Mouse (Mus musculus) spleen, adult 2 months (tissue): ENCODE measurements around the gene Zbtb17. TPM values are rescaled to one million over a fixed set of nuclear protein-coding genes. Genes with fewer than 3 reads are reported as not detected.

Source experiments
- DNase-seq, 2 experiments: peaks; one replicate each; pipeline versions ENCODE4 v3.0.0 to v3.0.0-alpha.2; 2012 to 2021; ENCODE audit warnings: low spot score in 2 of 2, low read depth in 1 of 2
- H3K27ac ChIP-seq: fragments of 200-500 bp; 2 replicates; pipeline ENCODE4 v1.5.1; 2012; ENCODE audit warnings: low read length, inconsistent platforms; ENCODE audit not compliant: insufficient read depth
- H3K27me3 ChIP-seq: fragments of 200-500 bp; 2 replicates; pipeline ENCODE4 v1.6.1; 2012; ENCODE audit warnings: mild to moderate bottlenecking, moderate library complexity, low read length, inconsistent platforms; ENCODE audit not compliant: control insufficient read depth, insufficient read depth
- H3K36me3 ChIP-seq: fragments of 200-500 bp; 2 replicates; pipeline ENCODE4 v1.6.1; 2012; ENCODE audit warnings: mild to moderate bottlenecking, low read length, inconsistent platforms; ENCODE audit not compliant: control insufficient read depth, insufficient read depth
- H3K4me1 ChIP-seq: fragments of 200-500 bp; 2 replicates; pipeline ENCODE4 v1.6.1; 2011; ENCODE audit warnings: inconsistent platforms; ENCODE audit not compliant: control insufficient read depth, insufficient read depth, insufficient read length
- H3K4me3 ChIP-seq: fragments of 200-500 bp; 2 replicates; pipeline ENCODE4 v1.5.1; 2011; ENCODE audit warnings: mild to moderate bottlenecking, inconsistent platforms; ENCODE audit not compliant: insufficient read depth, insufficient read length; ENCODE audit errors: extremely low read depth
- CTCF ChIP-seq: fragments of 200-500 bp; IDR thresholded peaks from 2 replicates; pipeline ENCODE4 v1.5.1; 2011; ENCODE audit warnings: mild to moderate bottlenecking, inconsistent platforms; ENCODE audit not compliant: insufficient read depth, insufficient read length, insufficient replicate concordance; ENCODE audit errors: extremely low read depth
- POLR2A ChIP-seq: fragments of 200-500 bp; IDR thresholded peaks from 2 replicates; pipeline ENCODE4 v1.6.1; 2011; ENCODE audit warnings: low read depth, low read length, inconsistent platforms
- WGBS: fragments of 180-500 bp; shearing (Covaris S2); methylation state at CpG from one replicate; pipeline ENCODE4 v1.1.7; 2018; 5-methylcytosine and 5-hydroxymethylcytosine counted together
- polyA plus RNA-seq: library from polyadenylated mRNA; depleted of rRNA; stranded (reverse); fragments of >200 nt; gene quantifications from 2 replicates; pipeline ENCODE4 v1.2.3, GENCODE M21; 2012; rRNA removed

The Zbtb17 gene
- 35.0 and 45.2 TPM in 2 replicates for polyA plus RNA-seq

DNA sequence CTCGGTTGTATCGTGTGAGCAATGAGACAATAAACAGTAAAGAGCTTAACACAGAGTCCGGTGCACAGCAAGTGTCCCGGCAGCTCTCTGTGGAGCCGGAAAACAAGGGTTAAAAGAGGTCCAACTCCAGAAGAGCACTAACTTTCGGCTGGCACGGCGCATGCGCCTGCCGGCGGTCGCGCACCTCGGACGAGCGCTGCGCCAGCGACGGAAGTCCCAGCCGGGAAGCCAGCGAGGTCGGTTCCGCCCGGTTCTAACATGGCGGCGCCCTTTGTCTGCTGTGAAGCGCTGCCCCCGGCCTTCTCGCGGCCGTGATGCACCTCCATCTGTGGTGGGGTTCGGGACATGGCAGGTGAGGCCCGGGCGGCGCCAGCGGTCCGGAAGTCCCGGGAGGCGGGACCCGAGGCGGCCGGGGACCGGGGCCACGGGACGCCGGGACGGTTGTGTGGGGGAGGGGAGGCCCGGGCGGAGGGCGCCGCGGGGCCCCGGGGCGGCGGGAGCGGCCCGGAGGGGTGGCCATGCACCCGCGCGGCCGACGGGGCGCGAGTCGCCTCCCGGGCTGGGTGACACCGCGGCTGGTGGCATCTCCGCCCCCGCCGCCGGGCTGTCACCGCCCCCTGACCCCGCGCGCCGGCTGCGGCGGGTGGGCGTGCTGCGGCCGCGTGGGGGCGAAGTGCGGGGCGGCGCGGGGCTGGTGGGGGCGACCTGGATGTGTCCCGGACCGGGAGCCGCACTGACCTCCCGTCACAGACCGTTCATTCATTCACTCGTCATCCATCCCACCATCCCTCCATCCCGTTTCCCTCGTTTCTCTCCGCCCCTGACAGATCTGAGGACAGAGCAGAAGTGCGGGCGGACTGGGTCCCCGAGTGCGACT, at the start of gene Zbtb17:
Gene Zbtb17 (plus strand): TSS at position 204 of the 877 bp plus-strand sequence.
- TF ChIP-seq CTCF: no peak
- TF ChIP-seq POLR2A: no peak; the same call in 1 of the 2 replicates
- peaks cover 1% of the 10 kb centered on the region; the same call in 1 of the 2 replicates for H3K36me3 ChIP-seq
- peak; percentile 69 to 88 for DNase-seq
- peaks cover 4% of the 10 kb centered on the region; the same call in 1 of the 2 replicates for H3K4me1 ChIP-seq
- H3K27me3 ChIP-seq: no peaks in the 10 kb centered on the region
- 2% methylated on average over 86 of the region's 102 CpGs for WGBS
- peak within 1 kb of the TSS; percentile 90 for H3K4me3 ChIP-seq
- peak within 1 kb of the TSS; percentile 49; the same call in 1 of the 2 replicates for H3K27ac ChIP-seq

DNA sequence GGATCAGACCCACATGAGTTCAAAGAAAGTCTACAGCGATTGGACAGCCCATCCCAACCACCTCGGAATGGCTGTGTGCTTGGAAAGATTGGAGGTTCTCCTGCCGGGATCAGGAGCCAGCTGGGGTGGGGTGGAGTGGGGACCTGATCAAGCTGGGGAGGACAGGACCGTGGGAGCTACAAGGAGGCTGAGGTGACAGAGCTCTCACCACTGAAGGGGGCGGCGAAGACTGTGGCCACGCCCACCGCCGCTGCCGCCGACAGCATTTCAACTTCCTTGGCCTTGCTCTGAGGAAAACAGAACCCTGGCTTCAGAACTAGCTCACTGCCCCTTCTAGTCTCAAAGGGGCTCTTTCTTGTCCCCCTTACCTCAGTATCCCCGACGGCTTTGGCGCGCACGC, 49.7 kb upstream of the Zbtb17 start:
- Histone ChIP-seq H3K27ac (no peak overlapping the region), H3K36me3 (no peaks in the 10 kb centered on the region), H3K4me3 (no peak overlapping the region), H3K27me3 (no peaks in the 10 kb centered on the region), H3K4me1 (no peaks in the 10 kb centered on the region)
- WGBS: 50% methylated on average over 16 of the region's 16 CpGs
- no peak for DNase-seq
- no peak for TF ChIP-seq POLR2A
- no peak for TF ChIP-seq CTCF

- Histone ChIP-seq H3K27me3 (no peaks in the 10 kb centered on the region), H3K27ac (no peak overlapping the region), H3K4me3 (no peak overlapping the region), H3K4me1 (no peaks in the 10 kb centered on the region), H3K36me3 (no peaks in the 10 kb centered on the region)
- no peak for TF ChIP-seq CTCF
- no peak for TF ChIP-seq POLR2A
- WGBS: 90% methylated on average over 12 of the region's 12 CpGs
- no peak for DNase-seq
Measured at GRCm38 (mm10) chr4:141397861-141398260, 46.6 kb upstream of the Zbtb17 start.

GRCm38 (mm10) chr4:141398545-141398944, 45.9 kb upstream of the Zbtb17 start, which contains the start of gene Clcnka:
Clcnka (minus strand) TSS chr4:141398724.
- H3K4me3 ChIP-seq: no peak within 1 kb of the TSS
- H3K27ac ChIP-seq: no peak within 1 kb of the TSS
- no peak for TF ChIP-seq CTCF
- no peak for TF ChIP-seq POLR2A
- no peak for DNase-seq
- no peaks in the 10 kb centered on the region for H3K36me3 ChIP-seq
- H3K4me1 ChIP-seq: no peaks in the 10 kb centered on the region
- WGBS: 66% methylated on average over 12 of the region's 12 CpGs
- no peaks in the 10 kb centered on the region for H3K27me3 ChIP-seq

DNA sequence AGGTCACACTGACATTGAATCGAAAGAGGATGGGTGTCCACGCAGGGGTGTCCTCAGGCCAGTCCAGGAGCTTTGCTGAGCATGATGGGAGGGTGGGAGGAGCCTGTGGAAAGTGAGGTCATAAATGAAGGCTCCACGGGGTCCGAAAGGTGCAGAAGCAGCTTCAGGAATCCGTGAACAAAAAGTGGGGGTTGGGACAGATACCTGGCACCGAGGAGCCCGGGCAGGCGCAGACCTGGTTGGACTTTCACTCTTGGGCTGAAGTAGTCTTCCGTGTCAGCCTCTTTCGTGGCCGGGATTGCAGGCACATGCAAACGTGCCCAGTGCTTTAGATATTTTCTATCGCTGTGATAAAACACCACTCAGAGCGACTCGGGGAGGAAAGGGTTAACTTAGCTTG, 44.3 kb upstream of the Zbtb17 start:
- no peaks in the 10 kb centered on the region for H3K27me3 ChIP-seq
- no peak for DNase-seq
- WGBS: 88% methylated on average over 15 of the region's 15 CpGs
- TF ChIP-seq CTCF: no peak
- no peak for TF ChIP-seq POLR2A
- no peak overlapping the region for H3K27ac ChIP-seq
- H3K36me3 ChIP-seq: no peaks in the 10 kb centered on the region
- peaks cover 3% of the 10 kb centered on the region; the same call in 1 of the 2 replicates for H3K4me1 ChIP-seq
- no peak overlapping the region for H3K4me3 ChIP-seq

GRCm38 (mm10) chr4:141404518-141405313, 39.7 kb upstream of the Zbtb17 start:
- Histone ChIP-seq H3K27ac (no peak overlapping the region), H3K4me1 (peaks cover 3% of the 10 kb centered on the region; the same call in 1 of the 2 replicates), H3K36me3 (no peaks in the 10 kb centered on the region), H3K4me3 (no peak overlapping the region), H3K27me3 (no peaks in the 10 kb centered on the region)
- TF ChIP-seq CTCF (peak; percentile 91; the same call in 1 of the 2 replicates), POLR2A (no peak)
- peak; percentile 73 to 77 for DNase-seq
- WGBS: 17% methylated on average over 15 of the region's 15 CpGs
